Mouse (Mus musculus): Measurements from ENCODE around the gene Olfr1269.

DNA sequence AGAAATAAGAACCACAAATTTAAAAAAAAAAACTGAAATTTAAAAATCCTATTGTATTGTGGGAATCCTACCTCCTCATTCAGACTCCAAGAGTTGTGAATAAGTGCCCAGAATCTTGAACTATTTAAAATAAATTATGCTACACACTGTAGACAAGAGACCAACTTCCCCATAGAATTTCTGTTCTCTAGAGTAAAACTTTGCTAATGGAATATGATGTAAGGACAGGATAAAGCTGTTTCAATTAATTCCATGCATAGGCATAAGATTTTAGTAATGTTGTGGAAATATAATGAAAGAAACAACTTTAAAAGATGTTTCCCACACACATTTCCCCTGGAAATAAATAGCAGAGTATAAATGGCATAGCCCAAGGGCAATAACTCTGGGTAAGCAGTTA, 21.0 kb upstream of the Olfr1269 start, which contains the start of gene Olfr32:
- TF ChIP-seq E2F4 (IDR thresholded peaks at IDR 0.05; ENCODE audit: insufficient read depth) (no peak), CEBPB (IDR thresholded peaks at IDR 0.05; ENCODE audit: insufficient read depth, poor library complexity, severe bottlenecking) (no peak), POLR2A (IDR thresholded peaks at IDR 0.05; ENCODE audit: insufficient read length, low read depth) (no peak), SRF (IDR thresholded peaks at IDR 0.05; ENCODE audit: control insufficient read depth, insufficient read length, low read depth) (no peak), MAX (IDR thresholded peaks at IDR 0.05; ENCODE audit: low read depth) (no peak), TCF12 (IDR thresholded peaks at IDR 0.05; ENCODE audit: insufficient read depth, poor library complexity, severe bottlenecking) (no peak), USF1 (IDR thresholded peaks at IDR 0.05; ENCODE audit: low read depth) (no peak), POLR2AphosphoS2 (IDR thresholded peaks at IDR 0.05; ENCODE audit: insufficient read length, low read depth) (no peak), MYOG (IDR thresholded peaks at IDR 0.05; ENCODE audit: control insufficient read depth in 1 of 3, insufficient read depth in 1 of 3, insufficient read length in 2 of 3, low read depth in 2 of 3) (no peak)

Data from myocyte (in vitro differentiated cells).